Mouse (Mus musculus) kidney, adult 2 months (tissue): ENCODE measurements around the gene Bgn. TPM values are rescaled to one million over a fixed set of nuclear protein-coding genes. Genes with fewer than 3 reads are reported as not detected.

Source experiments
- DNase-seq: peaks from one replicate; pipeline ENCODE4 v3.0.0; 2021
- H3K27ac ChIP-seq: fragments of 200-500 bp; 2 replicates; pipeline ENCODE4 v1.5.1; 2012; ENCODE audit warnings: low read depth, low read length, control low read depth, inconsistent platforms; ENCODE audit not compliant: insufficient read depth
- H3K27me3 ChIP-seq: fragments of 200-500 bp; replicated peaks from 2 replicates; pipeline ENCODE4 v1.6.1; 2012; ENCODE audit warnings: mild to moderate bottlenecking, moderate library complexity, low read length, inconsistent platforms; ENCODE audit not compliant: control insufficient read depth, insufficient read depth
- H3K36me3 ChIP-seq: fragments of 200-500 bp; 2 replicates; pipeline ENCODE4 v1.6.1; 2012; ENCODE audit warnings: mild to moderate bottlenecking, moderate library complexity, low read length, inconsistent platforms; ENCODE audit not compliant: control insufficient read depth, insufficient read depth
- H3K4me1 ChIP-seq: fragments of 200-500 bp; 2 replicates; pipeline ENCODE4 v1.6.1; 2011; ENCODE audit warnings: low read length; ENCODE audit not compliant: control insufficient read depth, insufficient read depth
- H3K4me3 ChIP-seq: fragments of 200-500 bp; 2 replicates; pipeline ENCODE4 v1.5.1; 2011; ENCODE audit warnings: mild to moderate bottlenecking, low read depth, low read length, control low read depth; ENCODE audit not compliant: insufficient read depth
- CTCF ChIP-seq: fragments of 200-500 bp; conservative IDR thresholded peaks from 2 replicates; pipeline ENCODE4 v1.5.1; 2011; ENCODE audit warnings: low read depth, mild to moderate bottlenecking, control low read depth, low read length, moderate library complexity, mixed read lengths; ENCODE audit not compliant: insufficient read depth, insufficient read length
- POLR2A ChIP-seq: fragments of 200-500 bp; IDR thresholded peaks from one replicate; pipeline ENCODE4 v1.6.1; 2011; ENCODE audit warnings: low read depth, low read length, control low read depth
- WGBS: fragments of 180-500 bp; shearing (Covaris S2); methylation state at CpG from one replicate; pipeline ENCODE4 v1.1.7; 2018; 5-methylcytosine and 5-hydroxymethylcytosine counted together
- polyA plus RNA-seq: library from polyadenylated mRNA; depleted of rRNA; stranded (reverse); fragments of >200 nt; gene quantifications from 2 replicates; pipeline ENCODE4 v1.2.3, GENCODE M21; 2012

Bgn gene
- polyA plus RNA-seq, 1 experiment, result 333 TPM

DNA sequence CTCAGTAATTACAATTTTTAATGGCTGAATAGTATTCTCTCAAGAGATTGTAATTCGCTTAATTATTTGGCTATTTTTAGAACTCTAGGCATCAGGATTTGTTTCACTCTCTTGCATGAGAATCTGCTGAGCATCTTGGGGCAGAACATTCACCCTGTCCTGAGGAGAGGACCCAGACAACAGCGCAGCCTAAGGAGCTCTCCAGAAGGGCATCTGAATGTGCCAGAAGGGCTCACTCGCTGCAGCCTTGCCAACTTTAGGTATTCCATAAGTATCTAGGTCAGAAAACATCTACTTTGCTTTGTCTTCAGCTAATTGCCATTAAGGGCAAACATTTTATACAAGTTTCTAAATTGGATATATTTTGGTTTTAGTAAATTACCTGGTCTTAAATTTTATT, 25.8 kb downstream of the Bgn start:
- no peak for DNase-seq
- 89% methylated on average over 3 of the region's 3 CpGs for WGBS
- TF ChIP-seq POLR2A (no peak), CTCF (no peak)
- Histone ChIP-seq H3K4me1 (no peaks in the 10 kb centered on the region), H3K27ac (no peak overlapping the region), H3K4me3 (no peak overlapping the region), H3K27me3 (no peaks in the 10 kb centered on the region), H3K36me3 (no peaks in the 10 kb centered on the region)

DNA sequence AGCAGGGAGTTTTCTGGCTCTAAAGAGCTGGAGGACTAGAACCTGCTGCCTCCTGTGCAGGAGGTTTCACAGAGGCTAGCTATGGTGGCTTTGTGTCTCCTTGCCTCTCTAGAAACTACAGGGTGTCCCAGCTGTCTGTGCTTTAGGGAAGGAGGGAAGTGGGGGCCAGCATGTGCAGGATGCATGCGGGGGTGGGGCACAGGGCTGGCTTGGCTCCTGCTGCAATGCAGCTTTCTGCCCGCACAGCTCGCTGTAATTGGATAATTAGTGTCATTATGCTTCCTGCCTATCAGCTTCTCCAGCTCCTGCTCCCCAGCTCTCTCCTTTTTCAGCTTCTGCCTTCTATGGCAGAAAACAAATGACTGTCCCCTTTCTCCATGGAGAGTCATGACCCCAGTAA, 29.5 kb downstream of the Bgn start:
- Histone ChIP-seq H3K36me3 (no peaks in the 10 kb centered on the region), H3K4me3 (no peak overlapping the region), H3K27me3 (no peaks in the 10 kb centered on the region), H3K27ac (no peak overlapping the region), H3K4me1 (no peaks in the 10 kb centered on the region)
- TF ChIP-seq CTCF, result no peak
- TF ChIP-seq POLR2A, result no peak
- DNase-seq, result no peak
- WGBS, result 47% methylated on average over 3 of the region's 3 CpGs

DNA sequence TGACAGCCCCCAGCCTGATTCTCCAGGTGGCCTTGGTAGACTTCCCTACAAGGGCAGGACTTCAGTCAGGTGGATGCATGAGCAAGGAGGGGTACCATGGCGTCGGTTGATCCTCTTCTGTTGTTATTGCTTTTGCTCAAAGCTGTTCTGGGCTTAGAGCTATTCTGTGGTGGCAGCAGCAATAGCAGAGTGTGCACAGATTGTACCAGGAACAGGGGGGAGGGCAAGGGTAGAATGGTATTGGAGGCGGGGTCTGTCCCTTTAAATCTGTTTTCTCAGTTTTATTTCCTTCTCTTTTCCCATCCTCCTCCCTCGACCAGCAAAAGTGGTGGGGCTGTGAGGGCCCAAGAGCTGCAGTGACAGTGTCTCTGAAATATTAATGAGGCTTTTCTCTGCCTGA, 33.2 kb downstream of the Bgn start:
- Histone ChIP-seq H3K36me3 (no peaks in the 10 kb centered on the region), H3K4me1 (no peaks in the 10 kb centered on the region), H3K27me3 (no peaks in the 10 kb centered on the region), H3K27ac (no peak overlapping the region), H3K4me3 (no peak overlapping the region)
- TF ChIP-seq CTCF (no peak), POLR2A (no peak)
- DNase-seq, result no peak
- 63% methylated on average over 4 of the region's 4 CpGs for WGBS

DNA sequence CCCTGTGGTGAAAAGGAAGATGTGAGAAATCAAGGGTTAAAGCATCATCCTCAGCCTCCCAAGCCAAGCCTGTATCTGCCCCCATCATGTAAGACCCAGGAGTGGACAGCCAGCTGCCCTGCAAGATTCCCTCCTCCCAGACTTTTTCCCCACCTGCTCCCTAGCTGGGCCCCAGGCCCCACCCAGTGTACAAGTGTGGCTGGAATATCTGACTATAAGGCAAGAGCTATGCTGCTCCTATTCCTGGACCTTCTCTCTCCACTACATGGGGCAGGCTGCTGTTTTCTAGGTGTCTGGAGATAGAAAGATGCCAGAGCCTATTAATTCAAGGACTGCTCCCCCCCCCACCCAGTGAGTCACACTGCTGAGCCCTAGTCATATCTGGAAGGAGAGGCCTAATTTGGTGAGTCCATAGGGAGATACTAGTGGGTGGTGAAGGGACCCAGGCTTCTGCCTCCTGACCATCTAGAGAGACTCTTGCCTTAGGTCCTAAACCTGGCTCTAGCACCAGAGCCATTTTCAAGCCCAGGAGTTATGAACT, 33.7 kb downstream of the Bgn start:
- TF ChIP-seq CTCF, result no peak
- no peak for TF ChIP-seq POLR2A
- Histone ChIP-seq H3K36me3 (no peaks in the 10 kb centered on the region), H3K27ac (no peak overlapping the region), H3K4me1 (no peaks in the 10 kb centered on the region), H3K27me3 (no peaks in the 10 kb centered on the region), H3K4me3 (no peak overlapping the region)
- DNase-seq, result no peak

DNA sequence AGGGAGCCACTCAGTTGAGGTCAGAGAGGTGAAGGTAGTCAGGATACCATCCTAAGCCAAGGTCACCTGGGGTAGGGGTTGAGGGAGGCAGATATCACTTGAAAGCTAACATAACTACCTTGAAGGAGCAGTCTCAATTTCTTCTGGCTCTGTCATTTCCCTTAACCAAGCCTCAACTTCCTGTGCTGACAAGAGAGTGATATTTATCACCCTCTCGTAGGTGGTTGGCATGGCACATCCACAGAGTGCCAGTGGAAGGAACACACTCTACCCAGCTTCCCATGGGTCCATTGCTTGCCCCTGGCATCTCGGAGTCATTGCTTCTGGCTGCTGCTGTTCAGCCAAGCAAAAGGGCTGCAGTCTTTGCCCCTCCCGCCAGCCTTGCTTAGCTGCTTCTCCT, 37.3 kb downstream of the Bgn start:
- Histone ChIP-seq H3K27ac (no peak overlapping the region), H3K36me3 (no peaks in the 10 kb centered on the region), H3K4me3 (no peak overlapping the region), H3K27me3 (no peaks in the 10 kb centered on the region), H3K4me1 (no peaks in the 10 kb centered on the region)
- TF ChIP-seq POLR2A (no peak), CTCF (no peak)
- 70% methylated on average over 3 of the region's 3 CpGs for WGBS
- DNase-seq, result no peak

DNA sequence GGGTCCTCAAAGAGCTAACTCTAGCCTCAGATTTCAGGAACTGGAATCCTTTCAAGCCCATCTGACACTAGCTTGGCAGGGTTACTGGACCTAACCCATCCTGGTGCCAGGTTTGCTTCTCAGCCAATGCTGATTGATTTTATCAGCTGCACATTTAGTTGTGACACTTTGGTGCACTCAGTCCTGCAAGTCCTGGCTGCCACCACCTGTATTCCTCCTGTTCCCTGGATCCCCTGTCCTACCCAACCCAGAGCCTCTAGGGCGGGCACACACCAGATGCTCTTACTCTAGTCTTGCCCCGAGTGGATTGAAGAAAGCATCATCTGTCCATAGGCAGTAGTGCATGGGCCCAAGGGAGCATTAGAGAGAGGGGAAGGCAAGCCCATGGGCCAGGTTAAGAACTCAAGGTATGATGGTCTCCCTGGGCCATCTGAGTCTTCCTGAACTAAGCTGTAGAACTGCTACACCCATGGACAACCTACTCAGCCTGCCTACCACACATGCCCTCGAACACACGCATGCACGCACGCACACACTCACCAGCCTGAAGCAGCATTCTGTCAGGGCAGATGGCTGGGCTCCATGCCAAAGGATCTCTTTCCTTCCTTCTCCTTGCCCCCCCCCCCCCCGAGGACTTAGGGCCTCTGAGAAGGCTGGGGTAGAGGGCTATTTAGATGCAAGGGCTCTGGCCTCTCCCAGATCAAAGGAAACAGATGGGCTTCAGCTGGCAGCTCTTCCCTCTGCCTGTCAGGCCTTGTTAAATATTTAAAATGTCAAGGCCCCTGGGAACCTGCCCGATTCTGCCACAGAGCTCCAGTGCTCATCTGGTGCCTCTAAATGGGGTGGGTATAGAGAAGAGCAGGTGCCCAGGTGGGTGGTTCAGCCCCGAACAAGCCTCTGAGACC, 41.2 kb downstream of the Bgn start:
- no peaks in the 10 kb centered on the region for H3K4me1 ChIP-seq
- no peak overlapping the region for H3K27ac ChIP-seq
- no peaks in the 10 kb centered on the region for H3K36me3 ChIP-seq
- H3K27me3 ChIP-seq, result no peaks in the 10 kb centered on the region
- DNase-seq, result no peak
- 56% methylated on average over 9 of the region's 9 CpGs for WGBS
- no peak for TF ChIP-seq CTCF
- H3K4me3 ChIP-seq, result no peak overlapping the region

DNA sequence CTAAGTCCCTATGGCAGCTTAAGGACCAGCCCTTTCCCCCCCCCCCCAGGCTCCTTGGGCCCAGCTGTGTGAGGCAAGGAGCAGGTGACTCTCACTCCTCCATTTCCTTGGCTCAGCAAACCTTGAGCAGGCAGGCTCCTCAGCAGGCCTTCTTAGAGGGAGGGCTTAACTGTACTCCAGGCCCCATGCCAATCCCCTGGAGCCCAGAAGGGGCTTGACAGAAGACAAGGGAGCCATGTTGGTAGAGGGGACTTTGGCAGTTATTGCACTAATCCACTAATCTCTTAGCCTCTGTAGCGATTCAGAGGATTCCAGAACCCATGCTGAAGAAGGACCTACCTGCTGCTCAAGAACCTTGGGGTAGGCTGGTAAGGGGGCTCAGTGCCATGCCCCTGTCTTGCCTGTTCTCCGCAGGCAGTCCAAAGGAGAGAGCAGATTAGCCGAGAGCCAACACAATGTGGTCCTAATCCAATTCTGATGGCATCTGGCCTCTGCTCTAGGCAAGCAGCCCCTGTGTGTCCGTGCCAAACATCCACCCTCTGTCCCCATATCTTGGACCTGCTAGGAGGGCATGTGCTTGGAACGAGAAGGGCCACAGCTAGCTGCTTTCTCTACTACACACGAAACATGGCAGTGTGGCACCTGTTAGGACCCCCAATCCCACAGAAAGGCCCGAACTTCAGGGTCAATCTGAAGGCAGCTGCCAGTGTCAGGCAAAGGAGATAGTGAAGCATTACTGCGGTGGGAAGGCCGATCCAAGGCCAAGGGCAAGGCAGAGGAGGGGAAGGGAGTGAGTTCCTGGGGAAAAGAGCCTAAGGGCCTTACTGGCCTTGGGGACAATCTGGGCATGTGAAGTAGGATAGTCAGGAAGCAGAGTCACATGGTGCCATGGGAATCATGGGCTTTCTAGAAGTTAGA, 42.1 kb downstream of the Bgn start:
- no peak overlapping the region for H3K4me3 ChIP-seq
- 90% methylated on average over 9 of the region's 9 CpGs for WGBS
- no peak overlapping the region for H3K27ac ChIP-seq
- H3K27me3 ChIP-seq, result no peaks in the 10 kb centered on the region
- no peak for TF ChIP-seq POLR2A
- DNase-seq, result no peak
- no peaks in the 10 kb centered on the region for H3K4me1 ChIP-seq
- no peaks in the 10 kb centered on the region for H3K36me3 ChIP-seq
